In genomic region chr1:92832011-92833010, GRCm38 (mm10) we compare ENCODE assay signal across 8 mouse cellular contexts. TPM values are rescaled to one million over a fixed set of nuclear protein-coding genes. Genes with fewer than 3 reads are reported as not detected.
DNase-seq lines count a peak whose midpoint lies in the region; ATAC-seq and TF ChIP-seq lines count a peak whose summit lies in the region.

No protein-coding gene starts in this region.

- H3K4me1 ChIP-seq in erythroblast, embryonic 14.5 days (ENCODE audit: control insufficient read depth): peaks cover 2% of the 10 kb centered on the region
- H3K4me1 ChIP-seq in forebrain, embryonic 11.5 days (replicated peaks; ENCODE audit: control insufficient read depth, insufficient read depth, low read length): peaks cover 18% of the 10 kb centered on the region
- peaks cover 28% of the 10 kb centered on the region for H3K4me1 ChIP-seq in midbrain, embryonic 14.5 days (ENCODE audit: control insufficient read depth, insufficient read depth, low read length)

- H3K4me2 ChIP-seq in forebrain, embryonic 11.5 days (ENCODE audit: low read depth, low read length, severe bottlenecking): peak overlapping the region; percentile 88
- peak overlapping the region; percentile 80 for H3K4me2 ChIP-seq in midbrain, embryonic 14.5 days (ENCODE audit: low read length)

- peak overlapping the region; percentile 94 for H3K27ac ChIP-seq in forebrain, embryonic 11.5 days (ENCODE audit: low read depth, low read length)
- H3K27ac ChIP-seq in midbrain, embryonic 14.5 days (replicated peaks; ENCODE audit: low read depth, low read length): peak overlapping the region; percentile 93

- peaks cover 49% of the 10 kb centered on the region for H3K27me3 ChIP-seq in erythroblast, embryonic 14.5 days (ENCODE audit: control insufficient read depth)
- H3K27me3 ChIP-seq in forebrain, embryonic 11.5 days (ENCODE audit: control insufficient read depth, insufficient read depth, low read length): no peaks in the 10 kb centered on the region
- 0 out of 2 replicates have a peak, but pooled peaks cover 4% of the 10 kb centered on the region for H3K27me3 ChIP-seq in midbrain, embryonic 14.5 days (ENCODE audit: control insufficient read depth, insufficient read depth, low read length)

- peak overlapping the region; percentile 99 for H3K9ac ChIP-seq in forebrain, embryonic 11.5 days (ENCODE audit: low read length)
- H3K9ac ChIP-seq in midbrain, embryonic 14.5 days (replicated peaks; ENCODE audit: low read length): peak overlapping the region; percentile 95

- peak; percentile 33; the same call in 1 of the 2 replicates for TF ChIP-seq CTCF in brain, embryonic 14.5 days (IDR thresholded peaks at IDR 0.05; ENCODE audit: borderline replicate concordance, extremely low read depth, insufficient read depth, insufficient read length)

- H3K9me3 ChIP-seq in erythroblast, embryonic 14.5 days (ENCODE audit: control insufficient read depth, low read length): no peaks in the 10 kb centered on the region
- no peaks in the 10 kb centered on the region for H3K9me3 ChIP-seq in forebrain, embryonic 11.5 days (ENCODE audit: control insufficient read depth, low read length)
- no peaks in the 10 kb centered on the region for H3K9me3 ChIP-seq in midbrain, embryonic 14.5 days (ENCODE audit: control insufficient read depth, low read length)

- ATAC-seq in erythroblast, adult 5-6 weeks (replicated peaks; ENCODE audit: low FRiP score, poor library complexity, severe bottlenecking): no peak
- ATAC-seq in forebrain, embryonic 11.5 days (replicated peaks; ENCODE audit: low FRiP score): peak; percentile 40
- ATAC-seq in midbrain, embryonic 14.5 days (ENCODE audit: low FRiP score, low TSS enrichment): peak; percentile 35; the same call in 1 of the 2 replicates

- WGBS in forebrain, embryonic 11.5 days: under 1% methylated on average over 62 of the region's 62 CpGs
- under 1% methylated on average over 62 of the region's 62 CpGs for WGBS in midbrain, embryonic 14.5 days

- H3K36me3 ChIP-seq in erythroblast, embryonic 14.5 days (ENCODE audit: control insufficient read depth): no peaks in the 10 kb centered on the region
- no peaks in the 10 kb centered on the region; the same call in 1 of the 2 replicates for H3K36me3 ChIP-seq in forebrain, embryonic 11.5 days (ENCODE audit: control insufficient read depth, insufficient read depth, low read length)
- no peaks in the 10 kb centered on the region for H3K36me3 ChIP-seq in midbrain, embryonic 14.5 days (ENCODE audit: control insufficient read depth, insufficient read depth, low read length)

- peak overlapping the region; percentile 33 for H3K4me3 ChIP-seq in erythroblast, embryonic 14.5 days (replicated peaks)
- peak overlapping the region; percentile 94 for H3K4me3 ChIP-seq in forebrain, embryonic 11.5 days (ENCODE audit: low read depth, low read length)
- H3K4me3 ChIP-seq in midbrain, embryonic 14.5 days (replicated peaks; ENCODE audit: low read depth, low read length): peak overlapping the region; percentile 92

- 0 out of 2 replicates have a peak, but pooled peaks have one; percentile 26 for TF ChIP-seq POLR2A in brain, embryonic 14.5 days (IDR thresholded peaks at IDR 0.05; ENCODE audit: borderline replicate concordance, extremely low read depth, insufficient read depth, insufficient read length, poor library complexity, severe bottlenecking)

- DNase-seq in brain, embryonic 14.5 days (ENCODE audit: low read depth): peak; percentile 96
- DNase-seq in forebrain, embryonic 11.5 days (ENCODE audit: low spot score): peak; percentile 83
- peak; percentile 75 for DNase-seq in heart, postnatal 4 days
- peak; percentile 45 to 60 for DNase-seq in layer of hippocampus, postnatal 14 days (ENCODE audit: low spot score in 2 of 2)
- DNase-seq in midbrain, embryonic 14.5 days: peak; percentile 86
- DNase-seq in testis, postnatal 10 days (ENCODE audit: low spot score): peak; percentile 81

RNA-seq across cellular contexts. Expression of gene Gpc1, which starts 0.9 kb away (rescaled TPM):
- 0.02 and 0.07 TPM in 2 replicates for polyA plus RNA-seq in erythroblast, embryonic 14.5 days (2012)
- total RNA-seq in erythroblast, adult 5-6 weeks (2015; ENCODE audit: low replicate concordance): 8.2 and 9.6 TPM in 2 replicates
- total RNA-seq in erythroblast, adult 5-6 weeks (2017; ENCODE audit: low replicate concordance): 6.8 and 7.4 TPM in 2 replicates
- polyA plus RNA-seq in brain, embryonic 14.5 days (2012; rRNA removed): 157 and 180 TPM in 2 replicates
- polyA plus RNA-seq in forebrain, embryonic 11.5 days (2014; fragmentation: Nextera tagmentation; extraction: Ambion mirVana): 139 and 154 TPM in 2 replicates
- total RNA-seq in heart, postnatal 4 days (2021): 100 to 1,000 TPM; 133 to 148 TPM
- 100 to 1,000 TPM; 140 to 150 TPM for total RNA-seq in layer of hippocampus, postnatal 14 days (2021)
- polyA plus RNA-seq in midbrain, embryonic 14.5 days (2014; fragmentation: Nextera tagmentation; extraction: Ambion mirVana): 64.8 and 65.7 TPM in 2 replicates

Comparison
In these comparisons a context has a peak if more than half of its experiments do, and no peak if none do; other contexts are left out.
1. H3K4me3 ChIP-seq: peak in every context shown above with its lines; median percentile 94 in forebrain, embryonic 11.5 days; 92 in midbrain, embryonic 14.5 days; 33 in erythroblast, embryonic 14.5 days.
2. RNA of gene Gpc1, which starts 0.9 kb away (polyA plus RNA-seq): 157 to 180 TPM in brain, embryonic 14.5 days, 139 to 154 TPM in forebrain, embryonic 11.5 days and 64.8 to 65.7 TPM in midbrain, embryonic 14.5 days; 0.02 to 0.07 TPM in erythroblast, embryonic 14.5 days; every median in the first group is over 10 times any median in the second.
3. Peak in every context shown above with its lines, with median percentiles within 50 percentile points of each other: DNase-seq.